In genomic region chr5:115397839-115398780, GRCm38 (mm10) we compare ENCODE assay signal across 8 mouse cellular contexts. TPM values are rescaled to one million over a fixed set of nuclear protein-coding genes. Genes with fewer than 3 reads are reported as not detected.
DNase-seq lines count a peak whose midpoint lies in the region; ATAC-seq and TF ChIP-seq lines count a peak whose summit lies in the region.

No protein-coding gene starts in this region.

- peak overlapping the region; percentile 78 for H3K4me2 ChIP-seq in embryonic facial prominence, embryonic 15.5 days (replicated peaks)
- H3K4me2 ChIP-seq in stomach, embryonic 16.5 days (ENCODE audit: low read depth, low read length), result peak overlapping the region; percentile 86

- no peak overlapping the region for H3K4me3 ChIP-seq in heart, adult 2 months
- peak overlapping the region; percentile 42 for H3K4me3 ChIP-seq in embryonic facial prominence, embryonic 15.5 days (replicated peaks)
- peak overlapping the region; percentile 46 for H3K4me3 ChIP-seq in midbrain, embryonic 10.5 days
- peak overlapping the region; percentile 50 for H3K4me3 ChIP-seq in stomach, embryonic 16.5 days (replicated peaks; ENCODE audit: low read length)

- H3K4me1 ChIP-seq in heart, adult 2 months (ENCODE audit: control insufficient read depth, insufficient read depth, low read length), result no peaks in the 10 kb centered on the region
- peaks cover 22% of the 10 kb centered on the region for H3K4me1 ChIP-seq in embryonic facial prominence, embryonic 15.5 days
- H3K4me1 ChIP-seq in midbrain, embryonic 10.5 days, result peaks cover 96% of the 10 kb centered on the region
- peaks cover 14% of the 10 kb centered on the region for H3K4me1 ChIP-seq in stomach, embryonic 16.5 days (ENCODE audit: control insufficient read depth, insufficient read depth, low read length)

- peak in 1 of 2 experiments; percentile 21 for DNase-seq in heart, adult 2 months
- no peak for DNase-seq in heart, postnatal 36 days
- peak; percentile 40 for DNase-seq in adrenal gland, postnatal 14 days
- DNase-seq in layer of hippocampus, adult 9-11 months, result peak; percentile 29
- peak; percentile 97 for DNase-seq in midbrain, embryonic 10.5 days (ENCODE audit: low spot score)

- H3K36me3 ChIP-seq in heart, adult 2 months (ENCODE audit: control insufficient read depth, insufficient read depth, low read length), result no peaks in the 10 kb centered on the region
- H3K36me3 ChIP-seq in embryonic facial prominence, embryonic 15.5 days, result no peaks in the 10 kb centered on the region
- H3K36me3 ChIP-seq in midbrain, embryonic 10.5 days, result no peaks in the 10 kb centered on the region
- no peaks in the 10 kb centered on the region for H3K36me3 ChIP-seq in stomach, embryonic 16.5 days (ENCODE audit: control insufficient read depth, insufficient read depth, low read length)

- intact Hi-C loops in heart, adult 2 months (cut with DNase I), result no loop called here
- intact Hi-C loops in heart, postnatal 36 days (cut with DNase I), result no loop called here

- no peak for TF ChIP-seq POLR2A in heart, adult 2 months (IDR thresholded peaks at IDR 0.05; ENCODE audit: insufficient read depth, low read depth, low read length)

- no peaks in the 10 kb centered on the region for H3K79me2 ChIP-seq in heart, adult 2 months (replicated peaks; ENCODE audit: control insufficient read depth, insufficient read depth, low read length)

- no peak for ATAC-seq in embryonic facial prominence, embryonic 15.5 days (ENCODE audit: insufficient number of reproducible peaks, low FRiP score, low TSS enrichment, low read depth)
- peak; percentile 56 for ATAC-seq in stomach, embryonic 16.5 days (ENCODE audit: insufficient read depth, low FRiP score)
- ATAC-seq in monocyte, adult 5-6 weeks (replicated peaks; ENCODE audit: insufficient number of reproducible peaks, low FRiP score, low TSS enrichment, poor library complexity, severe bottlenecking), result no peak

- peaks cover 3% of the 10 kb centered on the region for H3K27me3 ChIP-seq in heart, adult 2 months (ENCODE audit: control insufficient read depth, insufficient read depth, low read length)
- H3K27me3 ChIP-seq in embryonic facial prominence, embryonic 15.5 days, result no peaks in the 10 kb centered on the region
- H3K27me3 ChIP-seq in midbrain, embryonic 10.5 days (ENCODE audit: low read depth, poor library complexity, severe bottlenecking), result no peaks in the 10 kb centered on the region
- no peaks in the 10 kb centered on the region for H3K27me3 ChIP-seq in stomach, embryonic 16.5 days (ENCODE audit: control insufficient read depth, insufficient read depth, low read length)

- no peak overlapping the region for H3K27ac ChIP-seq in heart, adult 2 months
- H3K27ac ChIP-seq in embryonic facial prominence, embryonic 15.5 days (replicated peaks), result peak overlapping the region; percentile 68
- H3K27ac ChIP-seq in midbrain, embryonic 10.5 days (replicated peaks), result peak overlapping the region; percentile 96
- H3K27ac ChIP-seq in stomach, embryonic 16.5 days (ENCODE audit: low read length), result no peak overlapping the region

- no peak for TF ChIP-seq CTCF in heart, adult 2 months (IDR thresholded peaks at IDR 0.05)

- peak overlapping the region; percentile 31; the same call in 1 of the 2 replicates for H3K9ac ChIP-seq in heart, adult 2 months (ENCODE audit: low read depth, low read length)
- peak overlapping the region; percentile 64 for H3K9ac ChIP-seq in embryonic facial prominence, embryonic 15.5 days
- peak overlapping the region; percentile 82 for H3K9ac ChIP-seq in stomach, embryonic 16.5 days (ENCODE audit: low read length)

- 9% methylated on average over 48 of the region's 48 CpGs for WGBS in heart, adult 2 months
- WGBS in embryonic facial prominence, embryonic 15.5 days, result 4% methylated on average over 46 of the region's 48 CpGs
- WGBS in midbrain, embryonic 10.5 days, result 1% methylated on average over 48 of the region's 48 CpGs
- 4% methylated on average over 48 of the region's 48 CpGs for WGBS in stomach, embryonic 16.5 days

- no peaks in the 10 kb centered on the region for H3K9me3 ChIP-seq in embryonic facial prominence, embryonic 15.5 days (replicated peaks)
- H3K9me3 ChIP-seq in midbrain, embryonic 10.5 days (replicated peaks), result no peaks in the 10 kb centered on the region
- H3K9me3 ChIP-seq in stomach, embryonic 16.5 days (replicated peaks; ENCODE audit: control insufficient read depth, low read length), result no peaks in the 10 kb centered on the region

- no peak for TF ChIP-seq EP300 in heart, adult 2 months (IDR thresholded peaks at IDR 0.05; ENCODE audit: insufficient read depth, low read depth, low read length)

RNA-seq across cellular contexts. Expression of gene Msi1, which starts 31.3 kb away (rescaled TPM):
- under 1 TPM; 0.55 to 0.99 TPM for total RNA-seq in heart, adult 2 months (2021)
- polyA plus RNA-seq in heart, adult 2 months (2012; rRNA removed), result 0.61 and 0.64 TPM in 2 replicates
- total RNA-seq in heart, postnatal 36 days (2021), result 1 to 10 TPM in 1 of 2 experiments, under 1 TPM in 1; 0.92 to 1.2 TPM
- total RNA-seq in adrenal gland, postnatal 14 days (2021), result 15.2 and 15.8 TPM in 2 replicates
- 14.1 and 19.1 TPM in 2 replicates for polyA plus RNA-seq in embryonic facial prominence, embryonic 15.5 days (2015; fragmentation: Nextera tagmentation; extraction: Ambion mirVana)
- polyA plus RNA-seq in midbrain, embryonic 10.5 days (2016; fragmentation: Nextera tagmentation; extraction: Ambion mirVana), result 190 and 232 TPM in 2 replicates
- polyA plus RNA-seq in stomach, embryonic 16.5 days (2015; fragmentation: Nextera tagmentation; extraction: Ambion mirVana), result 3.5 and 4.9 TPM in 2 replicates
- total RNA-seq in monocyte, adult 5-6 weeks (2017), result not detected in 3 replicates

RNA-seq across cellular contexts. Expression of gene Cox6a1, which starts 49.3 kb away (rescaled TPM):
- 100 to 1,000 TPM; 232 to 256 TPM for total RNA-seq in heart, adult 2 months (2021)
- 546 and 797 TPM in 2 replicates for polyA plus RNA-seq in heart, adult 2 months (2012; rRNA removed)
- 100 to 1,000 TPM; 253 to 261 TPM for total RNA-seq in heart, postnatal 36 days (2021)
- total RNA-seq in adrenal gland, postnatal 14 days (2021), result 1,778 and 1,846 TPM in 2 replicates
- polyA plus RNA-seq in embryonic facial prominence, embryonic 15.5 days (2015; fragmentation: Nextera tagmentation; extraction: Ambion mirVana), result 850 and 892 TPM in 2 replicates
- 861 and 874 TPM in 2 replicates for polyA plus RNA-seq in midbrain, embryonic 10.5 days (2016; fragmentation: Nextera tagmentation; extraction: Ambion mirVana)
- 927 and 1,043 TPM in 2 replicates for polyA plus RNA-seq in stomach, embryonic 16.5 days (2015; fragmentation: Nextera tagmentation; extraction: Ambion mirVana)
- 55.6 to 79.0 TPM (median 64.1 TPM) in 3 replicates for total RNA-seq in monocyte, adult 5-6 weeks (2017)

RNA-seq across cellular contexts. Expression of gene Triap1, which starts 57.1 kb away (rescaled TPM):
- total RNA-seq in heart, adult 2 months (2021), result 10 to 100 TPM; 21.8 to 24.3 TPM
- polyA plus RNA-seq in heart, adult 2 months (2012; rRNA removed), result 13.9 and 20.0 TPM in 2 replicates
- total RNA-seq in heart, postnatal 36 days (2021), result 10 to 100 TPM; 22.8 to 27.6 TPM
- total RNA-seq in adrenal gland, postnatal 14 days (2021), result 31.5 and 35.5 TPM in 2 replicates
- polyA plus RNA-seq in embryonic facial prominence, embryonic 15.5 days (2015; fragmentation: Nextera tagmentation; extraction: Ambion mirVana), result 56.4 and 66.2 TPM in 2 replicates
- polyA plus RNA-seq in midbrain, embryonic 10.5 days (2016; fragmentation: Nextera tagmentation; extraction: Ambion mirVana), result 56.4 and 60.8 TPM in 2 replicates
- polyA plus RNA-seq in stomach, embryonic 16.5 days (2015; fragmentation: Nextera tagmentation; extraction: Ambion mirVana), result 49.4 and 60.9 TPM in 2 replicates
- total RNA-seq in monocyte, adult 5-6 weeks (2017), result 16.4 to 23.1 TPM (median 22.2 TPM) in 3 replicates

RNA-seq across cellular contexts. Expression of gene Gatc, which starts 57.1 kb away (rescaled TPM):
- total RNA-seq in heart, adult 2 months (2021), result 10 to 100 TPM; 18.1 to 19.8 TPM
- 18.2 and 19.9 TPM in 2 replicates for polyA plus RNA-seq in heart, adult 2 months (2012; rRNA removed)
- 10 to 100 TPM; 17.6 to 18.6 TPM for total RNA-seq in heart, postnatal 36 days (2021)
- 21.2 and 23.9 TPM in 2 replicates for total RNA-seq in adrenal gland, postnatal 14 days (2021)
- 28.7 and 33.9 TPM in 2 replicates for polyA plus RNA-seq in embryonic facial prominence, embryonic 15.5 days (2015; fragmentation: Nextera tagmentation; extraction: Ambion mirVana)
- polyA plus RNA-seq in midbrain, embryonic 10.5 days (2016; fragmentation: Nextera tagmentation; extraction: Ambion mirVana), result 36.9 and 41.3 TPM in 2 replicates
- polyA plus RNA-seq in stomach, embryonic 16.5 days (2015; fragmentation: Nextera tagmentation; extraction: Ambion mirVana), result 21.3 and 24.5 TPM in 2 replicates
- total RNA-seq in monocyte, adult 5-6 weeks (2017), result 4.9 to 7.6 TPM (median 5.8 TPM) in 3 replicates

Comparison
In these comparisons a context has a peak if more than half of its experiments do, and no peak if none do; other contexts are left out.
1. DNase-seq: peak in adrenal gland, postnatal 14 days (single experiment), layer of hippocampus, adult 9-11 months (single experiment) and midbrain, embryonic 10.5 days (single experiment); none in heart, postnatal 36 days (0 of 2).
2. H3K27ac ChIP-seq: peak in embryonic facial prominence, embryonic 15.5 days (single experiment) and midbrain, embryonic 10.5 days (single experiment); none in heart, adult 2 months (single experiment) and stomach, embryonic 16.5 days (single experiment).
3. H3K9ac ChIP-seq: peak in every context shown above with its lines; median percentile 82 in stomach, embryonic 16.5 days; 64 in embryonic facial prominence, embryonic 15.5 days; 31 in heart, adult 2 months.